Mouse (Mus musculus): Measurements from ENCODE around the gene Spata48.

The Spata48 gene

GRCm38 (mm10) chr11:11536295-11536694 lies 74.4 kb downstream of the Spata48 start:
- no peak for DNase-seq (ENCODE audit: low spot score)

- DNase-seq (ENCODE audit: low spot score) = no peak
These were observed 84.1 kb downstream of the Spata48 start for GRCm38 (mm10) chr11:11545948-11546347.

GRCm38 (mm10) chr11:11546903-11547511 lies 85.1 kb downstream of the Spata48 start:
- DNase-seq (ENCODE audit: low spot score) = no peak

- no peak for DNase-seq (ENCODE audit: low spot score)
These were observed 85.8 kb downstream of the Spata48 start for GRCm38 (mm10) chr11:11547597-11548240.

GRCm38 (mm10) chr11:11555563-11555962 lies 93.7 kb downstream of the Spata48 start:
- DNase-seq (ENCODE audit: low spot score) = no peak

DNA sequence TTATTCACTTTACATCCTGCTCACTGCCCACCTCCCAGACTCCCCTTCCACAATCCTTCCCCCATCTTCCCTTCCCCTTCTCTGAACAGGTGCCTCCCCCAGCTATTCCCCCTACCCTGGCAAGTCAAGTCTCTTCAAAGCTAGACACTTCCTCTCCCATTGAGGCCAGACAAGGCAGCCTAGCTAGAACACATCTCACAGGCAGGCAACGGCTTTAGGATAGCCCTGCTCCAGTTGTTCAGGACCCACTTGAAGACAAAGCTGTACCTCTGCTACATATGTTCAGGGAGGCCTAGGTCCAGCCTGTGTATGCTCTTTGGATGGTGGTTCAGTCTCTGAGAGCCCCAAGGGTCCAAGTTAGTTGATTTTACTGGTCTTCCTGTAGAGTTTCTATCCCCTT lies 94.3 kb downstream of the Spata48 start:
- no peak for DNase-seq (ENCODE audit: low spot score)

- DNase-seq (ENCODE audit: low spot score) = peak; percentile 71
These were observed 95.5 kb downstream of the Spata48 start for GRCm38 (mm10) chr11:11557173-11557967.

- DNase-seq (ENCODE audit: low spot score) = no peak
These were observed 96.8 kb downstream of the Spata48 start for GRCm38 (mm10) chr11:11558662-11559061.

GRCm38 (mm10) chr11:11559099-11559686 lies 97.3 kb downstream of the Spata48 start:
- DNase-seq (ENCODE audit: low spot score) = no peak

DNA sequence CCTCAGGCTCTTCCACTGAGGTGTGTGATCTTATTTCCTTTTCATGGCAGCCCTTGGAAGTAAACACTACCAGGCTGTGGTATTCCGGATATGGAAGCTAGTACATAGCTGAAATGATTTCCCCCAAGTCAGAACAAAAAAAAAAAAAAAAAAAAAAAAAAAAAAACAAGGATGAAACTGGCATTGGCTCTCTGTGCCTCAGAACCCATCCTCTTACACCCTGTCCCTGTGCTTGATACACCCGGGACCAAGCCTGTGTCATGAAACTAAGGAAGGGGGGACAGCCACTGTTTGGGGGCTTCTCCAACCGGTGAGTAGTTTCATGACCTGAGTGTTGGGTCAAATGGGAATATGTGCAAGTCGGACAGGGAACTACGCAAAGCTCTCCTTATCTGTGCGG lies 99.2 kb downstream of the Spata48 start:
- DNase-seq (ENCODE audit: low spot score) = no peak

GRCm38 (mm10) chr11:11564266-11565044 lies 102.6 kb downstream of the Spata48 start:
- no peak for DNase-seq (ENCODE audit: low spot score)
